Mouse (Mus musculus): ENCODE measurements around the gene Tmeff2. TPM values are rescaled to one million over a fixed set of nuclear protein-coding genes. Genes with fewer than 3 reads are reported as not detected.

Tmeff2 gene
- polyA plus RNA-seq, 1 experiment from 2014 or later, result 4.9 TPM

DNA sequence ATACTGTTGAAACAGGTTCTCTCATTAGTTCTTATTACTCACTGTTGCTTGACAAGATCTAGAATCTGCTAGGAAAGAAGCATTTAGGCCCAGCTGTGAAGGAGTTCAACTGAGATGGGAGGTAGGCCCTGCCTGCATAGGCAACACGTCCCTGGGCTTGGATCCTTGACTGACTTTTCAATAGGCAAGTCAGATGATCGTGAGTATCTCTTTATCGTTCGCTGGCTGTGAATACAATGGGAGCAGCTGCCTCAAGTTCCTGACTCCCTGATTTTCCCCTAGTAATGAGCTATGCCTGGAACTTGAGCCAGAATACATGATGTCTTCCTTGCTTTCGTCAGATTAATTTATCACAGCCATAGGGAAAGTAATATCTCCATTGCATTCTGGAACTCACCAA is 214.3 kb downstream of the Tmeff2 start:
- Histone ChIP-seq H3K9me3 (ENCODE audit: control insufficient read depth) (no peaks in the 10 kb centered on the region), H3K36me3 (ENCODE audit: control insufficient read depth, insufficient read depth) (no peaks in the 10 kb centered on the region), H3K27ac (ENCODE audit: low read depth, low read length) (no peak overlapping the region), H3K9ac (ENCODE audit: low read depth, low read length) (no peak overlapping the region), H3K4me2 (replicated peaks; ENCODE audit: low read depth) (no peak overlapping the region), H3K4me3 (ENCODE audit: low read depth, low read length) (no peak overlapping the region), H3K27me3 (replicated peaks; ENCODE audit: control insufficient read depth, insufficient read depth, low read length) (no peaks in the 10 kb centered on the region), H3K4me1 (replicated peaks; ENCODE audit: control insufficient read depth, insufficient read depth, low read length) (no peaks in the 10 kb centered on the region)
- no peak for ATAC-seq
- TF ChIP-seq CTCF (IDR thresholded peaks at IDR 0.05; ENCODE audit: low read depth), result no peak
- WGBS, result 85% methylated on average over 5 of the region's 5 CpGs

DNA sequence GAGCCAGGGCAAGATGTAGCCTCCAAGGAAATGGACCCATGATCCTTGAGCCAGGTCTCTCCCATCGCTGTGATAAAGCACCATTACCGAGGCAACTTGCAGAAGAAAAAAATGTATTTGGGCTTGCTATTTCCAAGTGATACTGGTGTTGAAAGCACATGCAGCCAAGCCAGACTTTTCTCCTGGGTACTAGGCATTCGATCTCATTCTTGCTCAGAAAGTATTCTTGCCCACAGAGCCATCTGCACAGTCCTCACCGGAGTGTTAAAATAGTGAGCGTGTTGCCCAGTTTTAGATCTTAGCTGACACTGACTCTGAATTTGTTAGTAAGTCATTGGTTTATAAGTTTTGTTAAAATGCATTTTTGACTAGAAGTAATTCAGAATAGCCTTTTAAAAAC is 215.3 kb downstream of the Tmeff2 start:
- 92% methylated on average over 5 of the region's 5 CpGs for WGBS
- no peak overlapping the region for H3K9ac ChIP-seq (ENCODE audit: low read depth, low read length)
- H3K27me3 ChIP-seq (replicated peaks; ENCODE audit: control insufficient read depth, insufficient read depth, low read length), result no peaks in the 10 kb centered on the region
- H3K4me2 ChIP-seq (replicated peaks; ENCODE audit: low read depth), result no peak overlapping the region
- H3K4me1 ChIP-seq (replicated peaks; ENCODE audit: control insufficient read depth, insufficient read depth, low read length), result no peaks in the 10 kb centered on the region
- no peak for ATAC-seq
- no peak for TF ChIP-seq CTCF (IDR thresholded peaks at IDR 0.05; ENCODE audit: low read depth)
- no peak overlapping the region for H3K4me3 ChIP-seq (ENCODE audit: low read depth, low read length)
- H3K36me3 ChIP-seq (ENCODE audit: control insufficient read depth, insufficient read depth), result no peaks in the 10 kb centered on the region
- H3K27ac ChIP-seq (ENCODE audit: low read depth, low read length), result no peak overlapping the region
- H3K9me3 ChIP-seq (ENCODE audit: control insufficient read depth), result no peaks in the 10 kb centered on the region

DNA sequence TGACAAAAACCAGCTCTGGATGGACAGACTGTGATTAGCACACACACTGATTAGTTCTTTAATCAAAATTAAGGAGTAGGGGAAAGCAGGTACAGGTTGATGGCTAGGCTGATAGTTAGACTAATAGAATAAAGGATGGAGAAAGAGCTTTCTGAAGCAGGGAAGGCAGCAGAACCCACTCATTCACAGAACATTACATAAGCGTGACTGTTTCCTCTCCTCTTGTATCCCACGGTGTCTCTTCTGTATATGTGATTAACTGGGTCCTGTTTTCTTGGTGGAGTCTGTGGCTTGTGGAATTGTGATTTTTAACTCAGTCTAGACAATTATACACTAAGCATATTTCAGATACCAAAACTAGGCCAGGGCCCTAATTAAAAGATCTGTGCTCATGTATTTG is 217.4 kb downstream of the Tmeff2 start:
- Histone ChIP-seq H3K4me2 (replicated peaks; ENCODE audit: low read depth) (no peak overlapping the region), H3K36me3 (ENCODE audit: control insufficient read depth, insufficient read depth) (no peaks in the 10 kb centered on the region), H3K9me3 (ENCODE audit: control insufficient read depth) (no peaks in the 10 kb centered on the region), H3K9ac (ENCODE audit: low read depth, low read length) (no peak overlapping the region), H3K4me1 (replicated peaks; ENCODE audit: control insufficient read depth, insufficient read depth, low read length) (no peaks in the 10 kb centered on the region), H3K27ac (ENCODE audit: low read depth, low read length) (no peak overlapping the region), H3K4me3 (ENCODE audit: low read depth, low read length) (no peak overlapping the region), H3K27me3 (replicated peaks; ENCODE audit: control insufficient read depth, insufficient read depth, low read length) (no peaks in the 10 kb centered on the region)
- no peak for TF ChIP-seq CTCF (IDR thresholded peaks at IDR 0.05; ENCODE audit: low read depth)
- ATAC-seq, result no peak
- WGBS, result 79% methylated on average over 2 of the region's 2 CpGs

DNA sequence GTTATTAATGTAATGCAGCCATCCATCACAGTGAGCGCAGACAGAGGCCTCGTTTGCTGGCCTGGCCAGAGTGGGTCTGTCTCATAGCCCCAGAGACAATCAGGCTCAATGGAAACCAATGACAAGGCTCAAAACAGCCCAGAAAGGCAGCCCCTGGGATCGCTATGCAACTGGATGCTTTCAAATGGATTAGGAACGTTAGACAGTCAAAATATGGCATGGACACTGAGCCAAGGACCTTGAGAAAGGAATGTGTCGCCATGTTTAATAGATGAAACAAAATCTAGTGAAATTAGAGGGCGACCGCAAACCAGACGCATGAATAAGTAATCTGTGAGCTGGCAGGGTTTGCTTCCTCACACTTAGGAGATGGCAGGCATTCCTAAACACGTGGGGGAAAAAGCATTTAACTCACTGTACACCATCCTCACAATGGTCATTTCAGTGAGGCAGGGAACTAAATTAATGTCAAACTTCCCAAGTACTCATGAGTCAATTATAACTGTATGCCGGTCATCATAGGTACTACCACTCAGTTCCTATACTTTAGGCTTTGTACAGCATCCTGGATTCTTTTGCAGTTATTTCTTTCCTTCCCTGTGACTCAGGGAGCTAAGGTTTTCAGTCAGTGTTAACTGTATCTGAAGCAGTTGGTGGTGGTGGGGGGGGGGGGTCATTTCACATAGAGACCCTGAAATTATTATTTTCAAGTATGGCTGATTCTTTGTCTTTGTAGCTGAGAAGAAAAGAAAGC is 225.4 kb downstream of the Tmeff2 start:
- no peaks in the 10 kb centered on the region for H3K27me3 ChIP-seq (replicated peaks; ENCODE audit: control insufficient read depth, insufficient read depth, low read length)
- H3K36me3 ChIP-seq (ENCODE audit: control insufficient read depth, insufficient read depth), result no peaks in the 10 kb centered on the region
- no peak overlapping the region for H3K9ac ChIP-seq (ENCODE audit: low read depth, low read length)
- no peaks in the 10 kb centered on the region for H3K9me3 ChIP-seq (ENCODE audit: control insufficient read depth)
- H3K27ac ChIP-seq (ENCODE audit: low read depth, low read length), result no peak overlapping the region
- WGBS, result 69% methylated on average over 10 of the region's 10 CpGs
- no peaks in the 10 kb centered on the region for H3K4me1 ChIP-seq (replicated peaks; ENCODE audit: control insufficient read depth, insufficient read depth, low read length)
- H3K4me2 ChIP-seq (replicated peaks; ENCODE audit: low read depth), result no peak overlapping the region
- no peak for ATAC-seq
- H3K4me3 ChIP-seq (ENCODE audit: low read depth, low read length), result no peak overlapping the region
- TF ChIP-seq CTCF (IDR thresholded peaks at IDR 0.05; ENCODE audit: low read depth), result no peak

DNA sequence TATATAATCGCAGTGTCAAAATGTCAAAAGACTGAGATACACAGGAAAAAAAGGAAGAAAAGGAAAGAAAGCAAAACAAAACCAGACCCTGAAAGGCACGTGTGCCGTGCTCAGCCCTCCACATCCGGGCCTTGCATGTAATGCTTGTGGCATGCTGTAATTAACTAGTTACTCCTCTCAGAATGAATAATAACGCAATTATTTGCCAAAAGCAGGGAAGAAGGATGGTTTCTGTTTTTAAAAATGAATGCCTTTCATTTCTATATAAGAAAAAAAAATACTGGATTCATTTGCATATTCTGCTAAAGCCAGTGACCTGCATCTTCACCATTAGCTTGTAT is 225.9 kb downstream of the Tmeff2 start:
- Histone ChIP-seq H3K4me3 (ENCODE audit: low read depth, low read length) (no peak overlapping the region), H3K4me2 (replicated peaks; ENCODE audit: low read depth) (no peak overlapping the region), H3K36me3 (ENCODE audit: control insufficient read depth, insufficient read depth) (no peaks in the 10 kb centered on the region), H3K9me3 (ENCODE audit: control insufficient read depth) (no peaks in the 10 kb centered on the region), H3K9ac (ENCODE audit: low read depth, low read length) (no peak overlapping the region), H3K4me1 (replicated peaks; ENCODE audit: control insufficient read depth, insufficient read depth, low read length) (no peaks in the 10 kb centered on the region), H3K27me3 (replicated peaks; ENCODE audit: control insufficient read depth, insufficient read depth, low read length) (no peaks in the 10 kb centered on the region), H3K27ac (ENCODE audit: low read depth, low read length) (no peak overlapping the region)
- no peak for TF ChIP-seq CTCF (IDR thresholded peaks at IDR 0.05; ENCODE audit: low read depth)
- no peak for ATAC-seq
- 63% methylated on average over 5 of the region's 5 CpGs for WGBS

DNA sequence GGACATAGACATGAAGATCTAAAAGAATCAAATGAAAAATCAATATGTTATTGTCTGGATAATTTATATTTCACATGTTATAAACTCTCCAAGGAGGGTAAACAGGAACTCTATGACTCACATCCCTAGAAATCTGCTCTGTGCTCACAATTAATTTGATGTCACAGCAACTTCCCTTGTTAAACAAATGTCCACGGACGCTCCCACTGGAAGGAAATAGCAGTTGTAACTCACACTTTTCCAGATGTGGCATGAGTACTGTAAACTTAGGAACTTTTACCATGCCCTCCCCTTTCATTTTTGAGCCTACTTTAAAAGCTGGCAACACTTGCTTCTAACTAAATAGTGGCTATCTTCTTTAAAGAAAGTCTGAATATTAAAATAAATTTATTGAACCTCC is 236.3 kb downstream of the Tmeff2 start:
- no peak for TF ChIP-seq CTCF (IDR thresholded peaks at IDR 0.05; ENCODE audit: low read depth)
- Histone ChIP-seq H3K9ac (ENCODE audit: low read depth, low read length) (no peak overlapping the region), H3K27ac (ENCODE audit: low read depth, low read length) (no peak overlapping the region), H3K4me2 (replicated peaks; ENCODE audit: low read depth) (no peak overlapping the region), H3K27me3 (replicated peaks; ENCODE audit: control insufficient read depth, insufficient read depth, low read length) (no peaks in the 10 kb centered on the region), H3K9me3 (ENCODE audit: control insufficient read depth) (no peaks in the 10 kb centered on the region), H3K4me1 (replicated peaks; ENCODE audit: control insufficient read depth, insufficient read depth, low read length) (no peaks in the 10 kb centered on the region), H3K36me3 (ENCODE audit: control insufficient read depth, insufficient read depth) (no peaks in the 10 kb centered on the region), H3K4me3 (ENCODE audit: low read depth, low read length) (no peak overlapping the region)
- ATAC-seq, result no peak
- 51% methylated on average over 2 of the region's 2 CpGs for WGBS

DNA sequence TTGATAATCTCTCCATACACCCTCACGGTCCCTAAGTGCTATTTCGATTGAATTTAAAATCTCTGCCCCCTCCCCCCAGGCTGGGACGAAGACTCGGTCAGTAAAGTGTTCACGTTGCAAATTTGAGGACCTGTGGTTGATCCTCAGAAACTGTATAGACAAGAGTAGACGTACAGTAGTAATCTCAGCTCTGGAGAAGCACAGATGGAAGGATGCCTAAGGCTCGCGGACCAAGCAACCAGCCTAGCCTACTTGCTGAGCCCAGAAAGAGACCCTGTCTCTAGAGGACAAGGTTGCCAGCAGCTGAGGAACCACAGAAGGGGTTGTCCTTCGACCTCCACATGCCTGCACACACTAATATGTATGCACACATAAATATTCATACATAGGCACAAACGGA is 239.2 kb downstream of the Tmeff2 start:
- Histone ChIP-seq H3K27me3 (replicated peaks; ENCODE audit: control insufficient read depth, insufficient read depth, low read length) (no peaks in the 10 kb centered on the region), H3K4me1 (replicated peaks; ENCODE audit: control insufficient read depth, insufficient read depth, low read length) (no peaks in the 10 kb centered on the region), H3K4me3 (ENCODE audit: low read depth, low read length) (no peak overlapping the region), H3K9ac (ENCODE audit: low read depth, low read length) (no peak overlapping the region), H3K9me3 (ENCODE audit: control insufficient read depth) (no peaks in the 10 kb centered on the region), H3K4me2 (replicated peaks; ENCODE audit: low read depth) (no peak overlapping the region), H3K36me3 (ENCODE audit: control insufficient read depth, insufficient read depth) (no peaks in the 10 kb centered on the region), H3K27ac (ENCODE audit: low read depth, low read length) (no peak overlapping the region)
- TF ChIP-seq CTCF (IDR thresholded peaks at IDR 0.05; ENCODE audit: low read depth), result no peak
- WGBS, result 84% methylated on average over 10 of the region's 10 CpGs
- no peak for ATAC-seq

All from intestine, postnatal 0 days (tissue).